Mouse (Mus musculus) CH12.LX (cell line): Measurements from ENCODE around the gene Sgsm3. TPM values are rescaled to one million over a fixed set of nuclear protein-coding genes. Genes with fewer than 3 reads are reported as not detected.

Source experiments
- DNase-seq: peaks from one replicate; pipeline ENCODE4 v3.0.0-alpha.2; 2013; ENCODE audit errors: extremely low read depth
- H3K27ac ChIP-seq: 2 replicates; pipeline ENCODE4 v1.5.1; 2012; ENCODE audit warnings: low read depth, mild to moderate bottlenecking, control low read depth, moderate library complexity; ENCODE audit not compliant: insufficient read depth
- H3K27me3 ChIP-seq: replicated peaks from 2 replicates; pipeline ENCODE3; 2012; ENCODE audit warnings: inconsistent platforms
- H3K36me3 ChIP-seq, 2 experiments: replicated peaks in 1 of 2; 2 replicates each; pipeline versions ENCODE3 to v1.6.1; 2012; ENCODE audit warnings: inconsistent platforms in 1 of 2, low read length in 1 of 2, mild to moderate bottlenecking in 1 of 2, mixed read lengths in 1 of 2, moderate library complexity in 1 of 2; ENCODE audit not compliant: control insufficient read depth in 1 of 2, insufficient read depth in 1 of 2
- H3K4me1 ChIP-seq, 2 experiments: 2 replicates each; pipeline ENCODE4 v1.6.1; 2012; ENCODE audit warnings: inconsistent platforms in 1 of 2, moderate library complexity in 1 of 2; ENCODE audit not compliant: insufficient read depth in 2 of 2, control insufficient read depth in 1 of 2
- H3K4me2 ChIP-seq: 2 replicates; pipeline ENCODE4 v1.6.1; 2012; ENCODE audit warnings: low read depth, mild to moderate bottlenecking, control low read depth; ENCODE audit not compliant: poor library complexity, insufficient read depth, severe bottlenecking
- H3K4me3 ChIP-seq, 3 experiments: fragments of 150-350 bp in 1 of 3; sonication (generic) in 1 of 3; replicated peaks in 1 of 3; 2 replicates each; pipeline versions ENCODE3 to v1.5.1; 2011 to 2012; ENCODE audit warnings: low read depth in 2 of 3, low read length in 2 of 3, mild to moderate bottlenecking in 2 of 3, moderate library complexity in 2 of 3, control low read depth in 1 of 3, improper control_type of control experiment in 1 of 3, inconsistent platforms in 1 of 3, mixed read lengths in 1 of 3; ENCODE audit not compliant: poor library complexity in 1 of 3
- H3K79me2 ChIP-seq: replicated peaks from 2 replicates; pipeline ENCODE4 v1.6.1; 2012; ENCODE audit warnings: mild to moderate bottlenecking, moderate library complexity; ENCODE audit not compliant: control insufficient read depth, poor library complexity, insufficient read depth, severe bottlenecking; ENCODE audit errors: extremely low read depth
- H3K9ac ChIP-seq: 2 replicates; pipeline ENCODE4 v1.6.1; 2012; ENCODE audit warnings: low read depth, mild to moderate bottlenecking, control low read depth, moderate library complexity; ENCODE audit not compliant: insufficient read depth
- H3K9me3 ChIP-seq: replicated peaks from 2 replicates; pipeline ENCODE3; 2012; ENCODE audit warnings: low read length, inconsistent platforms, mixed read lengths
- CHD2 ChIP-seq: IDR thresholded peaks from 2 replicates; pipeline ENCODE4 v1.6.1; 2011; ENCODE audit warnings: low read length, improper control_type of control experiment
- CTCF ChIP-seq, 2 experiments: IDR thresholded peaks in 1 of 2; conservative IDR thresholded peaks in 1 of 2; 2 replicates each; pipeline ENCODE4 v1.5.1; 2011 to 2012; ENCODE audit warnings: low read depth in 2 of 2, low read length in 2 of 2, improper control_type of control experiment in 1 of 2, inconsistent platforms in 1 of 2, mild to moderate bottlenecking in 1 of 2, moderate library complexity in 1 of 2
- ELF1 ChIP-seq: IDR thresholded peaks from 2 replicates; pipeline ENCODE4 v1.6.1; 2014; ENCODE audit warnings: low read depth, mild to moderate bottlenecking, inconsistent platforms, low read length, improper control_type of control experiment
- GABPA ChIP-seq: IDR thresholded peaks from 2 replicates; pipeline ENCODE4 v1.6.1; 2012; ENCODE audit warnings: low read depth, low read length, improper control_type of control experiment, inconsistent platforms; ENCODE audit not compliant: insufficient replicate concordance
- JUN ChIP-seq: IDR thresholded peaks from 2 replicates; pipeline ENCODE4 v1.6.1; 2011; ENCODE audit warnings: low read depth, mild to moderate bottlenecking, low read length, improper control_type of control experiment, moderate library complexity; ENCODE audit not compliant: insufficient read depth
- MAFK ChIP-seq: IDR thresholded peaks from 2 replicates; pipeline ENCODE4 v1.6.1; 2011; ENCODE audit warnings: low read length, improper control_type of control experiment; ENCODE audit not compliant: insufficient replicate concordance
- MAZ ChIP-seq: IDR thresholded peaks from 2 replicates; pipeline ENCODE4 v1.6.1; 2012; ENCODE audit warnings: low read depth, mild to moderate bottlenecking, inconsistent platforms, low read length, improper control_type of control experiment, moderate library complexity
- MEF2A ChIP-seq: IDR thresholded peaks from 2 replicates; pipeline ENCODE4 v1.6.1; 2014; ENCODE audit warnings: low read depth, mild to moderate bottlenecking, inconsistent platforms, low read length, improper control_type of control experiment, borderline replicate concordance
- MXI1 ChIP-seq: IDR thresholded peaks from 2 replicates; pipeline ENCODE4 v1.6.1; 2011; ENCODE audit warnings: mild to moderate bottlenecking, low read depth, low read length, improper control_type of control experiment
- MYC ChIP-seq: IDR thresholded peaks from 2 replicates; pipeline ENCODE4 v1.6.1; 2011; ENCODE audit warnings: low read depth, mild to moderate bottlenecking, improper control_type of control experiment, low read length
- NRF1 ChIP-seq: IDR thresholded peaks from 2 replicates; pipeline ENCODE4 v1.6.1; 2014; ENCODE audit warnings: low read depth, mild to moderate bottlenecking, inconsistent platforms, low read length, improper control_type of control experiment, moderate library complexity
- POLR2A ChIP-seq: IDR thresholded peaks from 2 replicates; pipeline ENCODE4 v1.6.1; 2011; ENCODE audit warnings: low read depth, mild to moderate bottlenecking, improper control_type of control experiment, low read length
- RAD21 ChIP-seq: IDR thresholded peaks from 2 replicates; pipeline ENCODE4 v1.6.1; 2011; ENCODE audit warnings: low read depth, mild to moderate bottlenecking, low read length, improper control_type of control experiment, moderate library complexity
- RCOR1 ChIP-seq: conservative IDR thresholded peaks from 2 replicates; pipeline ENCODE4 v1.6.1; 2012; ENCODE audit warnings: low read depth, mild to moderate bottlenecking, inconsistent platforms, low read length, improper control_type of control experiment
- SIN3A ChIP-seq: IDR thresholded peaks from 2 replicates; pipeline ENCODE4 v1.6.1; 2012; ENCODE audit warnings: low read length, improper control_type of control experiment, inconsistent platforms
- SMC3 ChIP-seq: IDR thresholded peaks from 2 replicates; pipeline ENCODE4 v1.6.1; 2011; ENCODE audit warnings: low read depth, low read length, improper control_type of control experiment
- TBP ChIP-seq: conservative IDR thresholded peaks from 2 replicates; pipeline ENCODE4 v1.6.1; 2011; ENCODE audit warnings: low read depth, low read length, improper control_type of control experiment
- ZNF384 ChIP-seq: IDR thresholded peaks from 2 replicates; pipeline ENCODE4 v1.6.1; 2012; ENCODE audit warnings: low read depth, low read length, improper control_type of control experiment, inconsistent platforms
- dilution Hi-C: fragments of 300-500 bp; cut with MboI; formaldehyde crosslinking; loops from 2 replicates; pipeline ENCODE4 v1.14.3; 2020; ENCODE audit warnings: low sequenced_read_pairs; ENCODE audit not compliant: extremely low pct_unique_long_range_greater_than_20kb, extremely low pct_ligation_motif_present
- in situ Hi-C: fragments of 300-500 bp; cut with MboI; formaldehyde crosslinking; loops from 3 replicates; pipeline ENCODE4 v1.14.3; 2019; ENCODE audit warnings: low sequenced_read_pairs, low pct_ligation_motif_present, low pct_unique_long_range_greater_than_20kb, mixed read lengths
- polyA plus RNA-seq: library from polyadenylated mRNA; unstranded; fragments of >175 nt; gene quantifications from 2 replicates; pipeline ENCODE4 v1.2.1, GENCODE M21; 2012; ENCODE audit warnings: low read depth; ENCODE audit not compliant: insufficient read length
- total RNA-seq, 2 experiments: library from RNA; depleted of rRNA; stranded (reverse); fragments of 300-350 nt in 1 of 2; fragments of >200 nt in 1 of 2; gene quantifications; 2 replicates each; pipeline ENCODE4 v1.2.3; 2012 to 2014

The Sgsm3 gene
- total and polyA plus RNA-seq, 3 experiments = 14.4 to 25.5 (median 15.0) TPM

DNA sequence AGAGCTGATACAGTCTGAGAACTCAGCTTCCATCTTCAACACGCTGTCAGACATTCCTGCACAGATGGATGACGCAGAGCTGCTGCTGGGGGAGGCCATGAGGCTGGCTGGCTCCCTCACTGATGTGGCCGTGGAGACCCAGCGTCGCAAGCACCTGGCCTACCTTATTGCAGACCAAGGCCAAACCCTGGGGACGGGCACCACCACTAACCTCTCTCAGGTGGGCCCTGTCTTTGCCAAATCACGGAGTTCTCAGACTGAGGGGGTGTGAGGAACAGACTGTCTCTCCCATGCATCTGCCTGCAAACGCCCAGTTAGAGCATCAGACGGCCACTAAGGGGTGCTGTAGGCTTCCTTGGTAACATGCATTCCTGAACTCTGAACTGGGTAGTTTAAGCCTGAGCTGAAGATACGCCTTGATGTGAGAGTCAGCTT lies 31.1 kb downstream of the Sgsm3 start:
- Histone ChIP-seq H3K36me3 (peaks cover 63 to 91% of the 10 kb centered on the region in 2 experiments), H3K4me1 (no peaks in the 10 kb centered on the region), H3K4me2 (no peak overlapping the region), H3K27me3 (no peaks in the 10 kb centered on the region), H3K4me3 (no peak overlapping the region), H3K79me2 (no peaks in the 10 kb centered on the region), H3K9ac (no peak overlapping the region), H3K27ac (no peak overlapping the region), H3K9me3 (no peaks in the 10 kb centered on the region)
- DNase-seq = peak; percentile 47
- dilution Hi-C loops (no loop called here), in situ Hi-C loops (no loop called here)
- TF ChIP-seq POLR2A (no peak), TBP (no peak), JUN (no peak), RCOR1 (no peak), MXI1 (no peak), MEF2A (no peak), CTCF (conservative IDR thresholded peaks at IDR 0.05 in 1 of 2, IDR thresholded peaks at IDR 0.05 in 1 of 2; ENCODE audit: low read depth in 2 of 2, low read length in 2 of 2) (peak; percentile 12 to 72; a peak in 2 of 4 replicates), GABPA (no peak), NRF1 (no peak), CHD2 (no peak), MAZ (no peak), ELF1 (no peak), SIN3A (no peak), ZNF384 (no peak), SMC3 (peak; percentile 63), MYC (no peak), RAD21 (peak; percentile 67)

DNA sequence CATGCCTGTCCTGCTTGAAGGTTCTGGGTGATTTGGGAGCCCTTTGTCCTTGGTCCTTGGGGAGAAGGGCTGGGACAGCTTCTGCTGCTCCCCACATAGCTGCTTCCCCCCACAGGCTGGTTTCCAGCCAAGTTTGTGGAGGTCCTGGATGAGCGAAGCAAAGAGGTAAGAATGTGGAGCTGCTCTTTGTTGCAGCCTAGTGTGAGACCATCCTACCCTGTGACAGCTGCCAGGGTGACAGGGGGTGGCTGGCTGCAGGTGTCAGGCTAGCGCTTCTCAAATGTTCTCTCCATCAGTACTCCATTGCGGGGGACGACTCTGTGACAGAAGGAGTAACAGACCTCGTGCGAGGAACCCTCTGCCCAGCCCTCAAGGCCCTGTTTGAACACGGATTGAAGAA lies 32.5 kb downstream of the Sgsm3 start:
- dilution Hi-C loops (no loop called here), in situ Hi-C loops (no loop called here)
- H3K27ac ChIP-seq = no peak overlapping the region
- H3K4me3 ChIP-seq = no peak overlapping the region
- peaks cover 73 to 98% of the 10 kb centered on the region in 2 experiments for H3K36me3 ChIP-seq
- DNase-seq = no peak
- H3K4me2 ChIP-seq = no peak overlapping the region
- H3K27me3 ChIP-seq = no peaks in the 10 kb centered on the region
- no peak overlapping the region for H3K9ac ChIP-seq
- no peaks in the 10 kb centered on the region for H3K9me3 ChIP-seq
- H3K4me1 ChIP-seq = no peaks in the 10 kb centered on the region
- H3K79me2 ChIP-seq = no peaks in the 10 kb centered on the region
- no peak for TF ChIP-seq ZNF384
- TF ChIP-seq MAFK = no peak
